Mouse (Mus musculus) megakaryocyte, embryonic 14.5 days (primary cell): ENCODE results near the gene Xrcc5.

Experiments
- FLI1 ChIP-seq: IDR thresholded peaks from 2 replicates; pipeline ENCODE4 v1.6.1; 2012; ENCODE audit warnings: low read length, inconsistent platforms, mixed read lengths
- GATA1 ChIP-seq: IDR thresholded peaks from 3 replicates; pipeline ENCODE4 v1.6.1; 2012; ENCODE audit warnings: mixed read lengths, low read length, inconsistent platforms, borderline replicate concordance

- TF ChIP-seq GATA1 = no peak
- TF ChIP-seq FLI1 = no peak
Observed at GRCm38 (mm10) chr1:72334807-72335206, 27.6 kb downstream of the Xrcc5 start.
